Mouse (Mus musculus) liver, postnatal 0 days (tissue): ENCODE measurements at regions not wholly inside any gene's neighbourhood (a gene's known extent, or its start where the extent isn't known, plus 50 kb on each side); places are given as distances from the start of the nearest gene placed in this dataset.

Experiments
- CTCF ChIP-seq: sonication (generic); IDR thresholded peaks from 2 replicates; pipeline ENCODE4 v1.5.1; 2016; ENCODE audit warnings: antibody characterized with exemption, low read depth
- EP300 ChIP-seq: IDR thresholded peaks from 2 replicates; pipeline ENCODE4 v1.6.1; 2016; ENCODE audit warnings: antibody characterized with exemption, low read depth, mild to moderate bottlenecking

GRCm38 (mm10) chr11:45070280-45070679, 453.2 kb downstream of the Ebf1 start:
- TF ChIP-seq CTCF (no peak), EP300 (no peak)
